11 mouse cellular contexts compared by ENCODE assay signal in genomic region chr14:61290664-61291063, GRCm38 (mm10). TPM values are rescaled to one million over a fixed set of nuclear protein-coding genes. Genes with fewer than 3 reads are reported as not detected.
A peak's percentile ranks its signal among the peaks of the same experiment; 100 is the strongest.
DNase-seq lines count a peak whose midpoint lies in the region; ATAC-seq lines count a peak whose summit lies in the region.
"Had no signal": no experiment of that assay in that cellular context is flagged by ENCODE, and none has a peak within 500 bp of the region (broad histone marks: within the 10 kb centered on the region; RNA-seq: fewer than 3 reads in every experiment).

No protein-coding gene starts in this region.

- H3K4me3 ChIP-seq in heart, embryonic 11.5 days (ENCODE audit: low read depth, low read length), result no peak overlapping the region
- H3K4me3 ChIP-seq in midbrain, embryonic 15.5 days, result no peak overlapping the region
- H3K4me3 ChIP-seq: neural tube, embryonic 12.5 days had no signal

- H3K36me3 ChIP-seq in heart, embryonic 11.5 days (ENCODE audit: control insufficient read depth, insufficient read depth, low read length), result no peaks in the 10 kb centered on the region
- H3K36me3 ChIP-seq in midbrain, embryonic 15.5 days (replicated peaks), result no peaks in the 10 kb centered on the region
- H3K36me3 ChIP-seq: neural tube, embryonic 12.5 days had no signal

- no peaks in the 10 kb centered on the region for H3K4me1 ChIP-seq in heart, embryonic 11.5 days (ENCODE audit: control insufficient read depth, insufficient read depth, low read length)
- no peaks in the 10 kb centered on the region for H3K4me1 ChIP-seq in midbrain, embryonic 15.5 days
- H3K4me1 ChIP-seq: neural tube, embryonic 12.5 days had no signal

- H3K27me3 ChIP-seq in heart, embryonic 11.5 days (ENCODE audit: control insufficient read depth, insufficient read depth, low read length), result no peaks in the 10 kb centered on the region
- no peaks in the 10 kb centered on the region for H3K27me3 ChIP-seq in midbrain, embryonic 15.5 days (replicated peaks)
- H3K27me3 ChIP-seq: neural tube, embryonic 12.5 days had no signal

- H3K27ac ChIP-seq in heart, embryonic 11.5 days (ENCODE audit: low read depth, low read length), result no peak overlapping the region
- no peak overlapping the region for H3K27ac ChIP-seq in midbrain, embryonic 15.5 days
- H3K27ac ChIP-seq: neural tube, embryonic 12.5 days had no signal

- no peaks in the 10 kb centered on the region for H3K9me3 ChIP-seq in heart, embryonic 11.5 days (replicated peaks; ENCODE audit: control insufficient read depth, low read length)
- H3K9me3 ChIP-seq in midbrain, embryonic 15.5 days, result no peaks in the 10 kb centered on the region
- H3K9me3 ChIP-seq: neural tube, embryonic 12.5 days had no signal

- DNase-seq in heart, adult 11 months, result peak; percentile 58
- peak; percentile 21 for DNase-seq in 416B (ENCODE audit: low read depth)
- DNase-seq in adrenal gland, adult 8-10 months, result peak; percentile 49
- peak; percentile 52 for DNase-seq in kidney, postnatal 10 days
- no peak for DNase-seq in right cerebral cortex, adult 18-20 months
- no peak for DNase-seq in spleen, postnatal 10 days (ENCODE audit: low spot score in 2 of 2)

- no peak overlapping the region for H3K4me2 ChIP-seq in heart, embryonic 11.5 days
- H3K4me2 ChIP-seq in midbrain, embryonic 15.5 days, result no peak overlapping the region
- H3K4me2 ChIP-seq: neural tube, embryonic 12.5 days had no signal

- no peak for ATAC-seq in heart, embryonic 11.5 days (replicated peaks; ENCODE audit: insufficient number of reproducible peaks, low FRiP score, low TSS enrichment)
- ATAC-seq in midbrain, embryonic 15.5 days (replicated peaks), result no peak

- no peak overlapping the region for H3K9ac ChIP-seq in heart, embryonic 11.5 days (ENCODE audit: low read depth, low read length)
- no peak overlapping the region for H3K9ac ChIP-seq in midbrain, embryonic 15.5 days
- H3K9ac ChIP-seq: neural tube, embryonic 12.5 days had no signal

- WGBS in heart, embryonic 11.5 days (ENCODE audit: insufficient replicate concordance), result 50% methylated on average over 3 of the region's 3 CpGs
- WGBS in midbrain, embryonic 15.5 days, result 73% methylated on average over 3 of the region's 3 CpGs

RNA-seq across cellular contexts. Expression of gene Arl11, which starts 18.9 kb away (rescaled TPM):
- 0.14 and 0.73 TPM in 2 replicates for polyA plus RNA-seq in heart, embryonic 11.5 days (2014; fragmentation: Nextera tagmentation; extraction: Ambion mirVana)
- total RNA-seq in adrenal gland, adult 8-10 months (2022), result 1 to 10 TPM; 1.6 to 4.0 (median 2.9) TPM
- polyA plus RNA-seq in midbrain, embryonic 15.5 days (2015; fragmentation: Nextera tagmentation; extraction: Ambion mirVana), result 0.45 and 0.48 TPM in 2 replicates

RNA-seq across cellular contexts. Expression of gene Sgcg, which starts 32.4 kb away (rescaled TPM):
- polyA plus RNA-seq in heart, embryonic 11.5 days (2014; fragmentation: Nextera tagmentation; extraction: Ambion mirVana), result 2.6 and 2.9 TPM in 2 replicates
- total RNA-seq in adrenal gland, adult 8-10 months (2022), result under 1 TPM in 3 of 4 experiments, not detected in 1; 0.61 to 0.87 (median 0.65) TPM
- 0.08 and 0.19 TPM in 2 replicates for polyA plus RNA-seq in midbrain, embryonic 15.5 days (2015; fragmentation: Nextera tagmentation; extraction: Ambion mirVana)
- total RNA-seq: hematopoietic stem cell, adult 5-6 weeks had no signal
- polyA plus RNA-seq: small intestine, adult 2 months had no signal

Comparison
In these comparisons a context has a peak if more than half of its experiments do, and no peak if none do; other contexts are left out.
1. DNase-seq: peak in heart, adult 11 months (single experiment), 416B (single experiment), adrenal gland, adult 8-10 months (single experiment) and kidney, postnatal 10 days (single experiment); none in right cerebral cortex, adult 18-20 months (single experiment) and spleen, postnatal 10 days (0 of 2).